Mouse (Mus musculus) lung, adult 18-20 months (tissue): Measurements from ENCODE around the gene Wdr75.

Experiments used
- DNase-seq, 2 experiments: peaks; one replicate each; pipeline ENCODE4 v3.0.0; 2022; ENCODE audit warnings: mixed read lengths in 2 of 2

Wdr75 gene

DNA sequence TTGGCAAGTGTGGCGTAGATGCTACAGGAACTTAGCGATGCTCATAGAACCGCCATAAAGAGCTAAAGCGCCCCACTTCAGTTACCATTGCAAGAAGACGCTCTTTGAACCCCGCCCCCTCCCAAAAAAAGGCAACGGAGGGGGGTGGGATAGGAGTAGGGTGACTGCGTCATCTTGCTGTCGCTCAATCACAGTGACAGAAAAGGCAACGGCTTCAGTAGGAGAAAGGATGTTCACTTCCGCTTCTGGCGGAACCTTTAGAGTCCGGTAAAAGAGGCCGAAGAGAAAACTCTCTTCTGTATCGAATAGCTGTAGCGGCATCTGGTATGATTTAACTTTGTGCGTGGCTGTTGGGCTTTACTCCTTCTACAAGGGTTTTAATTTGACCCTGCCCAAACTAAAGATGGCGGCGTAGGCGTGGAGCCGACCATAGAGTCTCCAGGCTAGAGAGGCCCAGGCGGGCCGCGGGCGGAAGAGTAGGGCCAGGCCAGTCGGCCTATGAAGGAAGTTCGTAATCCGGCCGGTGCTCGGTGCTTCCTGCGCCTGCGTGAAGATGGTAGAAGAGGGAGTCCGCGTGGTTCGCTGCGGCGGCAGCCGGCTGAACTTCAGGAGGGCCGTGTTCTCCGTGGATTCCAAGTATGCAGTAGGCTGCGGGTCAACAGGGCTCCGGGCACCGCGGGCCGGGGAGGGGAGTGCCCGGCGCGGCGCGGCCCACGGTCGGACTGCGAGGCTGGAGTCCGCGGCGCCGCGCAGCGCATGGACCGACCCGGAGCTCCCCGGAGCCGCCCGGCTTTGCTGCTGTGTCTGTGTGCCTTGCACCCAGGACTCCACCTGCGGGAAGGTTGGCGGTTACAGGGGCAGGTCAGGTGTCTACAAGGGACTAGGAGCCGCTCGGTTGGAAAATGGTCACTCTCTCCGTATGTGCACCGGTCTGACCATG lies at the start of gene Wdr75:
TSS of gene Wdr75 (plus strand) at position 198 of the 940 bp plus-strand sequence.
- peak; percentile 95 for DNase-seq

DNA sequence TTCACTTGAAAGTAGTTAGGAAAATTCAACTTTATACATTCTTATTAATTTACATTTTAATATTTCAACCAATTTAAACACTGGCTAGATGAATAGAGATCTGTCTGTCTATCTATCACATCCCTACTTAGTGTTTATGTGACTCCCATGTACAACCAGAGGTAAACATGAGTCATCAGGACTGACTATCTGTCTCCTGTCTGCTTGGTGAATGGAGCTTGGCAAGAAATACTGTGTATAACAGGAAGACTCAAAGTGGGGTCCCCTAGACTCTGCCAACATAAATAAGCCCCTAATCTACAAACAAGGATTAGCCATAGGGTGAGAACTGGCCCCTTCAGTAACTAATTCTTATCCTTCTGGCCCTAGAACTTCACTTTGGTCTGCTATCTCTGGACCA lies 39.1 kb upstream of the Wdr75 start:
- no peak for DNase-seq

DNA sequence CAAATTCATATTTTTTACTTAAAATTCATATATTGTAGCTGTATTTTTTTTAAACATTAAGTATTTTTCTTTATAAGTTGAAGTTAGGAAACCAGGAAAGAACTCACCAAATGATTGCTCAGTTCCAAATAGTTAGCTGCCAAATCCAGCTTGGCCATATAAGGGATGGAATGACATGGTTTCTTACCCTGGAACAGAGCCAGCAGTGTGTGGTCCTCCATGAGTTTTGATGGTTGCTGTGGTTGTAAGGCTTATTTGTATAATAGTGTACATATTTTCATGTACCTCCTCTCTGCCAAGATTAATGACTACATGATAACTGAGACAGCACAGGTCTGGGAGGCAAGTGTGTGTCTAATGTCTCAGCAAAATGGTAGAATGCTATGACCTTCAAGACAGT lies 38.3 kb upstream of the Wdr75 start:
- no peak for DNase-seq

DNA sequence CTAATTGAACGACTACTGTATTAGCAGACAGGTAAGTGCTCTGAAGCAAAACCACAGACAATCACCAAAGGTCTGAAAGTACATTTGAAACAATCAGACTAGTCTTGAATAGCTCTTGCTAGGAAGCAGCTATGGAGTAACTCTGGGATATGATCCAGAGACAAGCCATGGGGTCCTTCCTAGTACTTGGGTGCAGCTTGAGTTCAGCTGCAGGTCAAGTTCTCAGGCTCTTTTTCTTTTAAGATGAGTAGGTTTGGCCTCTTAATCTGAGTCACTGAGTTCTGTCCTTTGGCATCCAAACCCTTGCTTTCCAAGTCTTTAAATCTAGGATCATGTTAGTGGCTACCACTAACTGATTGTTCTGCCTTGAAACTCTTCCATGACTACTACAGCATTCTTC lies 37.0 kb upstream of the Wdr75 start:
- DNase-seq = no peak

DNA sequence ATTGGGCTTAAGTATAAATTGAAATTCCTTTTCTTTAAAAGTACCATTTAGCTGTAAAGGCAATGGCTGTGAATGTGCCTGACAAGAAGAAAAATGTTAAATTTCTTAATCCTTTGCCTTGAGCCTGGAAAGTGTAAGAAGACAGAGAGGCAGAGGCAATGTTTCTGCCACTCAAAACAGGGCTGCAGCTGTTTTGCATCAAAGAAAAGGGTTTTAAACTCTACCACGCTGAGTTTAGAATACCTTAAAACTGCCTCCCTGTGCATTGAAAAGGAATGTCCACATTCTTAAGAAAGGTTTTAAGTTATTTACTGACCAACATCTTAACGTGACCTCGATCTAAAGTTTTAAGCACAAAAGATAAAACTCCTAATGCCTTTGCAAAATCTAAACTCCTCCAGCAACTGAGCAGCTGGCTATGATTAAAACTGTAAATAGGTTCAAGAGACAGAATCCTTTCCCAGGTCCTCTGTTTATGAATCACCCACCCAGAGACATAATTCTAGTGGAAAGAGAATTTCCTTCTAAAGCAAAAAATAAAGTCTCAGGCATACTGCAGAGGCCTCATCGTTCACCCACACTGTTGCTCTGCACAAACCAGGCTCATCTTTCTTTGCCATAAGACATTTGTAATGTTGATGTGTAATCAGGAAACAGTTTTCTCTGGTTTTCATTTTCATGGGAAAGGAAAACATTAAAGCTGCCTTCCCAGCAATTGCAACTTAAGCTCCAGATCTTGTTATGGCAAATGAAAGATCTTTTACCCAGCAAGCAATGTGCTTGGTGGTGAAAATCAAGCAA lies 34.1 kb upstream of the Wdr75 start:
- no peak for DNase-seq

DNA sequence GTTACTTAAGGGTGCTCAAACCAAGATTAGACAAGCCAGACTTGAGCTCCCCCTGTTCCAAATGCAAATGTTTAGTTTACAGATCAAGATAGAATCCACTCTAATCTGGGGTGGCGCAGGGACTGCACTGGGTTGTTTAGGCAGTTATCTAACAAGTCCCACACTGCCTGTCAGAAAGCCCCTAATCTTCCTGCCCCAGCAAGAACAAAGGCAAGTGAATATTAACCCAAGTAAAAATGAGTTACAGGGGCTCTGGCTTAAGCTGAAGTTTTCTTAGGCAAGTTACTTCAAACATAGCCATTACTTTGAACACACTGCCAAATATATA lies 33.5 kb upstream of the Wdr75 start:
- no peak for DNase-seq

DNA sequence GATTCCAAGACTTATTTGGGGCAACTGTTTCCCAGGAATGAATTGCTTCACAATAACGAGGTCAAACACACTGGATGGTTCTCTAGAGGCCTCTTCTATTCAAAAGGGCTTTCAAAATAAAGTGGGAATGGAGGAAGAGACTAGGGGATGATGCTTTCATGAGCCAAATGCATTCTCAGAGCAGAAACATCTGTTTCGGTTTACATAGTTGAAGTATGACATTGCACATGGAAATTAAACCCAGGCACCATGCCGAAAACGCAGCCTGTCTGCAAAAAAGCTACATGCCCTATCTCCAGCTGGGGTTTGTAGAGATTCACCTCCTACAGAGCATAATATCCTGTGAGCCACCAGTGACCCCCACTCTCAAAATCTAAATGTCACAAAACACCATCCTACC lies 29.3 kb upstream of the Wdr75 start:
- peak; percentile 50 to 60 for DNase-seq

DNA sequence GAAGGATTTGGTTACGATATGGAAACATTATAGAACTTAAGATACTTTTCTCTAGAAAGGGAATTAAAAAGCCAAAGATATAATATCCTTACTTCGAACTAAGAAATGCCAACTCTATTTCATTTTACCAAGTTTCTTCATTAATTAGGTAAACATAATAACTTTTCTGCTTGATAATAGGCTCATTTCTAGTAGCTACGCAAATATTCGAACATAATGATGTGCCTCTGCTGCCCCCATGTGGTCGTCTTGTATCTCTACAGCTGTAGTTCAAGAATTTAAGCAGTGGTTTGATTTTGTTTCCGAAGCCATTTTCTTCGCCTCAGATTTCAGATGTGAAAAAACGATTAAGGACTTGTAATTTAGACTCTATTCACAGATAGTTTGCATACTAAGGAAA lies 28.8 kb upstream of the Wdr75 start:
- DNase-seq = peak; percentile 54 to 71

DNA sequence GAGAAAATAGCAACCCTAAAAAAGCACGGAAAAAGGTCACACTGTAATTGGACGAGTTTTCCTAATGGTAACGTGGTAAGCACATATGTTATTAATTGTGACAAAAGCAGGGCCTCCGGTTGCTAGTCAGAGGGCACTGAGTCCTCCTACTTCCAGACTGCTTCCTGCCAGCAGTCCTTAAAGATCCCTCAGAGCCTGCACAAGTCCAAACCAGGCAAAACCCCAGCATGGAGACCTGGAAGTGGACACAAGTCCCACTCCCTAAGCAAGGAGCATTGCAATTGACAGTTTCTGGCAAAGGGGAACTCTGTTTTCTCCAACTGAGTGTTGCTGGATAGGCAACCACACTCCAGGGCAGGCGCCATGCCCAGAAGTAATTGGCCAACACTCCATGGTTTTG lies 27.4 kb upstream of the Wdr75 start:
- peak in 1 of 2 experiments; percentile 32 for DNase-seq

DNA sequence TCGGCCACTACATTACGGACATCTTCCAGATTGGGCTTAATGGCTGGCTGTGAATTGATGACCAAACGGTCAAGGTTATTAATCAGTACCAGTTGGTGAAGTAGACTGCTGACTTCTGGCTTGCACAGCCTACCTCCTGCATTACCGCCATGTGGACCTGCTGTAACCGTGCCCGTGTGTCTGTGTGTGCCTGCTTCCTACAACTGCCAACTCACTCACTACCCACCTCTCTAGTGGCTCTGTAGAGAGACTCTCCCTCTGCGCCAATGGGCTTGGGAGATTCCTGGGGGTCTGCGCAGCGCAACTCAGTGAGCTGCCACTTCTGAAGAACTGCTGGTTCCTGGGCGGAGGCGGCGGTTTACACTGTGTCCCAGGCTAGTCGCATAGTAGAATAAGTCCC lies 25.6 kb upstream of the Wdr75 start:
- DNase-seq = no peak

DNA sequence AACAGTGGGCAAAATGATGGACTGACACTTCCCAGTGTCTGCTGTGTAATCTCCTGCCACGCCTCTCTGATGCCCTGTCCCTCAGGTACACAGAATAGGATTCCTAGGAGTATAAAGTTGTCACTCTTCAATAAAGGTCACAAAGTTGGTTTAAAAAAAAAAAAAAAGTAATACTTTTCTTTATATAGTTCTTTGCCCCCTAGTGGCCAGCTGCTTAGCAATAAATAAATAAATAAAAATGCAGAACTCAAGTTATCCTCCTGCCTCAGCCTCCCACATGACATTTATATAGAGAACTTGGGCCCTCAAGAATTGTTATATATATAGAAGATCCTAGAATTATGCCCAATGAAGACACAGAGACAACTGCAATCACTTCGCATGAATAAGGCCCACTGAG lies 24.9 kb upstream of the Wdr75 start:
- no peak for DNase-seq

DNA sequence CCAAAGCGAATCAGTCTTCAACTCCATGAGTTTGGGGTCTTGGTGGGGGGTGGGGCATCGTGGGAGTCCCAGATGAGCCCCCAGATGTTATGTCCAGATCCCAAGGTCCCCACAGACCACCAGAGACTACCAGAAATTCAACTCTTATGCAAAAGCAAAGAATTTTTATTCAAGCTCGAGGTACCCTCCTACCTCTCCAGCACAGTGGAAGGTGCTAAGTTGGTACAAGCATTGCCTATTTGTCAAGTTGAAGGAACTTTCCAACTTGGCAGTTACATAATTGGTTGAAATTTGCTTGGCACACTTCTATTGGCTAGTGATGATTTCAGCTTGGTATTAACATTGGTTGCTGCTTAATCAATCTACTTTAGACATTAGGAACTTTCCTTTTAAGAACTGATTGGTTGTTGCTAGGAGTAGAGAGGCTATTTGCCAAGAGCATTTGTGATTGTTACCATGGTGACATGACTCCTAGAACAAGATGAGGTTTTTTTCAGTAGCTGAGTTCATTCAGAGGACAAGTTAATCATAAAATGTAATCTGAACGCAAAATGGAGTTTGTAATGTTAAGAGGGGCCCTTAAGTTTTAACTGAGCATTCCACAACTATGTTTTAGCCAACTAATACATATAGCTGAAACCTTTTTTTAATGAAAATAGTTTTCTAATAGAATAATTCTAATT lies 14.2 kb upstream of the Wdr75 start:
- no peak for DNase-seq

DNA sequence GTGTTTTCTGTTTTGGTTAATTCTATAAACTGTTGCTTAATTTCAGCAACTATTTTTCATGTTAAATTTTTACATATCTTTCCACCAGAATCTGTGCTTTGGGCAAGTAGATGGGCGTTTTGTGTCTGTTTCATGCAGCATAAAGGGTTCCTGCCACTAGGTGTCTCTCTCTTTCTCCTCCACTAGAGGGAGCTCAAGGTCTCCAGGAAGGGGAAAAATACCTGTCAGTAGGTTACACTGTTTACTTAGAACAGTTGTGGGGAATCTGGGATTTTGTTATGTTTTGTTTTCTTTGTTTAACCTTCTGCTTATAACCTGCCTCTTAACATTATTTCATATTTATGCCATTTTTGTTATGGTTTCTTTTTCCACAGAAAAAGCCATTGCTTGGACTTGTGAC lies 21.9 kb downstream of the Wdr75 start:
- DNase-seq = peak in 1 of 2 experiments; percentile 18

DNA sequence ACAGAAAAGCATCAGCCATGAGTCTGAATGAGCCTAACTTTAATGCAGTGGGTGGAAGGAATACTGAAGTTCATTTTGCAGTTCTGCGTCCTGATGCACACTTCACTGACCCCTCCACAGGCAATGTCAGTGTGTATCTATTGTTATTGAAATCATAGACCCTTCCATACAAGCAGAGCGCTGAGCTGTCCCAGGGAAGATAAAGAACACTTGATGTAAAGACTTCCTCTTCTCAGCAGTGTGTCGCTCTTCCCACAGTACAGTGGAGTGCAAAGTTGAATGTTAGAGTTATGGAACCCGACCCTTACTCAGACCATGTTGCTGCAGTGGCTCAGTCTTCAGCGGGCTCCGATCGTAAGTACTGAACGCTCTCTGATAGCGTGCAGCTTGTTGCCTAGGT lies 23.6 kb downstream of the Wdr75 start:
- DNase-seq = no peak

DNA sequence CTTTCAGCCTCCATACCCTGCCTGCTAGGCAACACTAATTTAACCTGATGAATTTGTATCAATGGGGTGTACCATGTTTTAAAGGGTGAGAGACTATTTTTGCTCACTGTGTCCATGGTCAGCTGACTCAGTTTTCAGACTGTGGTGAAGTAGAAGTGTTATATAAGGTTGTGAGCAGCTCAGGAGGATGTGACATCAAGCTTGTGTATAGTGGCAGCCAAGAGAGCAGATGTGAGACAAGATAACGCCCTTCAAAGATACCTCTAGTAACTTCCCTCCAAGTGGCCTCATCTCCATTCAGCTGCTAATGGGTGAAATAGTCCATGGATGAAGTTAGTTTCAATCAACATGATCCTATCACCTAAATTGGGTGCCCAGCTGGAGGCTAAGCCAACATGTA lies 29.5 kb downstream of the Wdr75 start:
- no peak for DNase-seq

DNA sequence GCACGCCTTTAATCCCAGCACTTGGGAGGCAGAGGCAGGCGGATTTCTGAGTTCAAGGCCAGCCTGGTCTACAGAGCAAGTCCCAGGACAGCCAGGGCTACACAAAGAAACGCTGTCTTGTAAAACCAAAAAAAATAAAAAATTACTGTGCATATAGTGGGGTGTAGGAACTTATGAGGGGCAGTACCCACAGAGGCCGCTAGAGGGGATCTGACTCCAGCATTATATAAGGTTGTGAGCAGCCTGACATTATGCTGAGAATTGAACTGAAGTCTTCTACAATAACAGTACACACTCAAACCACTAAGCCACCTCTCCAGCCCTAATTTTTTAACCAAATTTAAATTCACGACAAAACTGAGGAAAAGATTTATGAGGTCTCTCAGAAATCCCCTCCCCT lies 30.2 kb downstream of the Wdr75 start:
- peak; percentile 41 to 46 for DNase-seq

DNA sequence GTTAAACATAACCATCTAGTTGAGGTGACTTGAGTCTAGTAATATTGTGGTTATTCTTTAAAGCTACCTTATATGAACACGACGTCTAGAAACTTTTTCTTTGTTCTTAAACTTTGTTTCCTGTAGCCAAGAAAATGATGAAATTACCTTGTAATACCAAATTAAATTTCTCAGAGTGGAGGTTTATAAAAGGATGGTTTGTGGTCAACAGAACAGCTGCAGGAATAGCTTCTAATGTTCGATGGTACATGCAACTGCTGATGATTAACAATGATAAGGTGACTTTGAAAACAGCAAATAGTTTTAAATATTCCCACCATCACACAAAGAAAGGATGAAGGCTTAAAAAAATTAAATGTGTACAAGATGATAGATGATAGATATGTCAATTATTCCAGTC lies 30.7 kb downstream of the Wdr75 start:
- DNase-seq = no peak

DNA sequence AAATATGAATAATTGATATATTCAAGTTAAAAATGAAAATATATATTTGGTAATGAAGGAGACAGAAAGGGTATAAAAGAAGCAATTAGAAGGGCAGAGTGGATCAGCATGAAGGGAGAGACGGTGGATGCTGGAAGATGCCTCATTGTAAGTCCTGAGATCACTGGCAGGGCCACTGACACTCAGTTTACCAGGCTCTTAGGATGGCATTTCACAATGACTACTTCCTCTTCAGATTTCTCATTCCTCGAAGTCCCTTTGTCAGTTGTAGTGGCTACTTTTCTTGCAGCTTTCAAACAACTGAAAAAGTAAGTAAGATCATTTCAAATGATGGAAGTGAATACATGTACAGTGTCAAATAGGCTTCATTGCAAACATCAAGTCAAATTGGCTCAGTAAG lies 31.2 kb downstream of the Wdr75 start:
- DNase-seq = no peak

DNA sequence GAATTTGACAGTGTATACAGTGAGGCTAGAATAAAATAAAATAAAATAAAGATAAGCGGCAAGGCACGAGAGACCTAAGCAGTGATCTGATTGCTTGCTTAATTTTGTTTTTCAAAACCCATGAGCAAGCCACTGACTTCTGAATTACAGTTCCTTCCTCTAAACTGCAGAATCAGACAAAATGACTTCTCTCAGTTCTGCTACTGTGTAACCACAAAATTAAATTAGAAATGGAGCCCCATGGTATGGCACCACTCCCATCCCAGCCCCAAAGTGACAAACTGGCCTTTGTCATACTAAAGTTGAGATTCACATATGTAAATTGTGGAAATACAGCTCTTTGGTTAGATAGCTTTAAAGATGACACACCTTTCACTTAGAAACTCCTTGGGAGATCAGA lies 31.8 kb downstream of the Wdr75 start:
- no peak for DNase-seq

DNA sequence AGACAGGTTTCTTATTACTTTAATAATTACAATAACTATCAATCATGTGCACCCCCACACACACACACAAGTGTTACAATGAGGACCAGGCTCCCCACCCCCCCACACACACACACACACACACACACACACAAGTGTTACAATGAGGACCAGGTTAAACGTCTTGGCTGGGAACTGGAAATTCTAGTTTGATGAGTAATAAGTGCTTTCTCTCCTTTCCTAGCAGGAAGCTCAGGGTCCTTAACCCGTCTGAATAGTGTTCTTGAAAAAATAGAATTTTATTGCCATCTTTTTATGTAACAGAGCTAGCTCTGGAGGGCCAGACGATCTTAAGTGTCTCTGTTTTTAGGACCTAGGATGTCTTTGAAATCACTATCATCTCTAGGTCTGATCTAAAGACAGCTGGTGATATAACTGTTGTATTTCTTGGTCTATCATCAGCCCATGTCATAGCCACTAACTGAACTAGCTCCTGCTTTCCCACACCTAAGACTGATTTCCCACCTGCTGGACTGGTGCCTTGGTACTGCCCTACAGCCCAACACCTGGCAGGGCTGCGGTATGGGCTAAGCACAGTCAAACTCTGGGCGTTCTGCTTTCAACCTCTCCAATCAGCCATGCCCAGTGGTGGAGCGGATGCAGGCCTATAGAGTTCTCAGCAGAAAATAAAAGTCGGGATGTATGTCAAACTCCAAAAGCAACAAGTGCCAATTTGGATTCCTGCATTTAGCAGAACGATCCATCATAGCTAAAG lies 35.7 kb downstream of the Wdr75 start:
- peak in 1 of 2 experiments; percentile 4 for DNase-seq

DNA sequence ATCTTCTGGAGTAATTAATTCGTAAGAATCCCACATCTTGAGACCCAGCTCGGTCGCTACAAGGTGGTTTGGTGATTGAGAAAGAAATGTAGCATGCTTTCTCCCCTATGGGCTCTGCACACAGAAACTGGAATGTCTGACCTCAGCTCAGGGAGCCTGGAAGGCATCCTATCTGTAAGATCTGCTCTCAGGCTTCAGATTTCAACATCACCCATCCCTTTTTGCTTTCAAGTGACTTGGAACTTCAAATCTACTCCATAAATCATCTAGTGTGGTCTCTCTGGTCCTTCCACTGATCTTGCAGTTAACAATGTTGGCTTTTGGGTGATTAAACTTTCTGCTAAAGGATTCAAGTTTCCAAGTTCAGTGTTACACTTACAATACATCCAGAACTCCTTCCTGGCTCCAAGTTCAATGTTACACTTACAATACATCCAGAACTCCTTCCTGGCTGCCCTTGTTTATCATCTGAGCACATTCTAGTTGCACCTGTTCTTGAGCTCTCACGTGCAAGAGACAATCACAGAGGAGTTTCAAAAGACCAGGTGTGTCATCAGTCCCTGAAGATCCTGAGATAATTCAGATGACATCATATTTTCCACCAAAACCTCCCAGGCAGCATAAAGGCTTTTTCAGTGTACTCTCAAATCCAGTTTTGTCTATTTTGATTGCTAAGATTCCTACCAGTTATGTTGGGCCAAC lies 40.5 kb downstream of the Wdr75 start:
- DNase-seq = no peak

DNA sequence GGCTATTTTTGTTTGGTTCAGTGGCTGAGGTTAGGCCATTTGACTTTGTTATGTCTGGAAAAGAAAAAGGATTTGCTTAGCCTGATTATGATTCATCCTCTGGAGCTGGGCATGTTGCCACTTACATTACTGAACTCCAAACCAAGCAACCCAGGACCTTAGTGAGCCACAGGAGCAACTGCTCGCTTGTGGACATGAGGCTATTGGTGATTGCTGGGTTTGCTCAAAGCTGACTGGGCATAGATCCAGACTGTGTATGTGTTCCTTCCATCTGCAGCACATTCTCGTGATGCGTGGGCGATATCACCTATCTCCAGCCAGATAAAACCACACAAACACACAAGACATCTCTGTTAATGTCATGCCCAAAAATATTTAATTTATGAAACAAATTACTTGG lies 42.8 kb downstream of the Wdr75 start:
- DNase-seq = peak; percentile 45 to 51
